Mouse (Mus musculus): ENCODE measurements around the gene Zfp512b. TPM values are rescaled to one million over a fixed set of nuclear protein-coding genes. Genes with fewer than 3 reads are reported as not detected.
A peak's percentile ranks its signal among the peaks of the same experiment; 100 is the strongest.

Zfp512b gene
- polyA plus RNA-seq, 1 experiment from 2014 or later, result 50.6 TPM

- no peak within 1 kb of the TSS for H3K4me3 ChIP-seq (ENCODE audit: low read length)
- peaks cover 13% of the 10 kb centered on the region for H3K4me1 ChIP-seq (ENCODE audit: control insufficient read depth, insufficient read depth, low read length)
- H3K36me3 ChIP-seq (ENCODE audit: control insufficient read depth, insufficient read depth, low read length), result peaks cover 56% of the 10 kb centered on the region
- H3K4me2 ChIP-seq (replicated peaks; ENCODE audit: low read depth, low read length), result no peak within 1 kb of the TSS
- 96% methylated on average over 4 of the region's 4 CpGs for WGBS
- no peaks in the 10 kb centered on the region for H3K9me3 ChIP-seq (ENCODE audit: control insufficient read depth, low read length)
- H3K27ac ChIP-seq (ENCODE audit: low read depth, low read length), result no peak within 1 kb of the TSS
- H3K9ac ChIP-seq (ENCODE audit: low read depth, low read length), result no peak within 1 kb of the TSS
- ATAC-seq (ENCODE audit: low FRiP score, low TSS enrichment), result no peak
- H3K27me3 ChIP-seq (ENCODE audit: control insufficient read depth, insufficient read depth, low read length), result no peaks in the 10 kb centered on the region
Observed at GRCm38 (mm10) chr2:181584411-181584942, 8.1 kb downstream of the Zfp512b start, which contains the start of gene Uckl1. Uckl1 (minus strand) TSS chr2:181584892.

GRCm38 (mm10) chr2:181583460-181584257 is 8.9 kb downstream of the Zfp512b start:
- H3K27me3 ChIP-seq (ENCODE audit: control insufficient read depth, insufficient read depth, low read length), result no peaks in the 10 kb centered on the region
- no peak for ATAC-seq (ENCODE audit: low FRiP score, low TSS enrichment)
- no peak overlapping the region for H3K4me3 ChIP-seq (ENCODE audit: low read length)
- peaks cover 21% of the 10 kb centered on the region for H3K4me1 ChIP-seq (ENCODE audit: control insufficient read depth, insufficient read depth, low read length)
- 89% methylated on average over 3 of the region's 3 CpGs for WGBS
- H3K9ac ChIP-seq (ENCODE audit: low read depth, low read length), result no peak overlapping the region
- H3K9me3 ChIP-seq (ENCODE audit: control insufficient read depth, low read length), result no peaks in the 10 kb centered on the region
- H3K27ac ChIP-seq (ENCODE audit: low read depth, low read length), result no peak overlapping the region
- H3K36me3 ChIP-seq (ENCODE audit: control insufficient read depth, insufficient read depth, low read length), result peaks cover 48% of the 10 kb centered on the region
- no peak overlapping the region for H3K4me2 ChIP-seq (replicated peaks; ENCODE audit: low read depth, low read length)

- Histone ChIP-seq H3K36me3 (ENCODE audit: control insufficient read depth, insufficient read depth, low read length) (peaks cover 41% of the 10 kb centered on the region), H3K4me2 (replicated peaks; ENCODE audit: low read depth, low read length) (no peak overlapping the region), H3K9me3 (ENCODE audit: control insufficient read depth, low read length) (no peaks in the 10 kb centered on the region), H3K9ac (ENCODE audit: low read depth, low read length) (no peak overlapping the region), H3K27me3 (ENCODE audit: control insufficient read depth, insufficient read depth, low read length) (no peaks in the 10 kb centered on the region), H3K4me3 (ENCODE audit: low read length) (no peak overlapping the region), H3K4me1 (ENCODE audit: control insufficient read depth, insufficient read depth, low read length) (peaks cover 28% of the 10 kb centered on the region), H3K27ac (ENCODE audit: low read depth, low read length) (no peak overlapping the region)
- 93% methylated on average over 1 of the region's 1 CpGs for WGBS
- no peak for ATAC-seq (ENCODE audit: low FRiP score, low TSS enrichment)
Observed at GRCm38 (mm10) chr2:181582939-181583338, 9.7 kb downstream of the Zfp512b start.

- no peak overlapping the region for H3K9ac ChIP-seq (ENCODE audit: low read depth, low read length)
- no peak for ATAC-seq (ENCODE audit: low FRiP score, low TSS enrichment)
- H3K9me3 ChIP-seq (ENCODE audit: control insufficient read depth, low read length), result no peaks in the 10 kb centered on the region
- no peaks in the 10 kb centered on the region for H3K27me3 ChIP-seq (ENCODE audit: control insufficient read depth, insufficient read depth, low read length)
- 88% methylated on average over 2 of the region's 2 CpGs for WGBS
- no peak overlapping the region for H3K27ac ChIP-seq (ENCODE audit: low read depth, low read length)
- H3K4me1 ChIP-seq (ENCODE audit: control insufficient read depth, insufficient read depth, low read length), result peaks cover 28% of the 10 kb centered on the region
- H3K4me2 ChIP-seq (replicated peaks; ENCODE audit: low read depth, low read length), result peak overlapping the region; percentile 82; the same call in 1 of the 2 replicates
- peaks cover 36% of the 10 kb centered on the region for H3K36me3 ChIP-seq (ENCODE audit: control insufficient read depth, insufficient read depth, low read length)
- H3K4me3 ChIP-seq (ENCODE audit: low read length), result peak overlapping the region; percentile 57; the same call in 1 of the 2 replicates
Observed at GRCm38 (mm10) chr2:181582358-181582757, 10.2 kb downstream of the Zfp512b start.

GRCm38 (mm10) chr2:181581402-181582120 is 11.0 kb downstream of the Zfp512b start:
- H3K36me3 ChIP-seq (ENCODE audit: control insufficient read depth, insufficient read depth, low read length), result peaks cover 28% of the 10 kb centered on the region
- H3K9ac ChIP-seq (ENCODE audit: low read depth, low read length), result peak overlapping the region; percentile 80
- H3K4me2 ChIP-seq (replicated peaks; ENCODE audit: low read depth, low read length), result peak overlapping the region; percentile 82
- H3K9me3 ChIP-seq (ENCODE audit: control insufficient read depth, low read length), result no peaks in the 10 kb centered on the region
- no peaks in the 10 kb centered on the region for H3K27me3 ChIP-seq (ENCODE audit: control insufficient read depth, insufficient read depth, low read length)
- peak; percentile 71 for ATAC-seq (ENCODE audit: low FRiP score, low TSS enrichment)
- H3K4me3 ChIP-seq (ENCODE audit: low read length), result peak overlapping the region; percentile 57
- whole genome bisulfite sequencing, result under 1% methylated on average over 49 of the region's 49 CpGs
- H3K27ac ChIP-seq (ENCODE audit: low read depth, low read length), result peak overlapping the region; percentile 88
- peaks cover 28% of the 10 kb centered on the region for H3K4me1 ChIP-seq (ENCODE audit: control insufficient read depth, insufficient read depth, low read length)

- Histone ChIP-seq H3K4me2 (replicated peaks; ENCODE audit: low read depth, low read length) (peak overlapping the region; percentile 82), H3K9ac (ENCODE audit: low read depth, low read length) (peak overlapping the region; percentile 80), H3K9me3 (ENCODE audit: control insufficient read depth, low read length) (no peaks in the 10 kb centered on the region), H3K4me1 (ENCODE audit: control insufficient read depth, insufficient read depth, low read length) (peaks cover 28% of the 10 kb centered on the region), H3K27me3 (ENCODE audit: control insufficient read depth, insufficient read depth, low read length) (no peaks in the 10 kb centered on the region), H3K36me3 (ENCODE audit: control insufficient read depth, insufficient read depth, low read length) (peaks cover 22% of the 10 kb centered on the region), H3K4me3 (ENCODE audit: low read length) (peak overlapping the region; percentile 57), H3K27ac (ENCODE audit: low read depth, low read length) (peak overlapping the region; percentile 88)
- ATAC-seq (ENCODE audit: low FRiP score, low TSS enrichment), result peak; percentile 75
- WGBS, result under 1% methylated on average over 11 of the region's 11 CpGs
Observed at GRCm38 (mm10) chr2:181581016-181581401, 11.6 kb downstream of the Zfp512b start.

GRCm38 (mm10) chr2:181580131-181580772 is 12.4 kb downstream of the Zfp512b start:
- Histone ChIP-seq H3K4me1 (ENCODE audit: control insufficient read depth, insufficient read depth, low read length) (peaks cover 28% of the 10 kb centered on the region), H3K4me2 (replicated peaks; ENCODE audit: low read depth, low read length) (peak overlapping the region; percentile 82), H3K9ac (ENCODE audit: low read depth, low read length) (peak overlapping the region; percentile 80; the same call in 1 of the 2 replicates), H3K9me3 (ENCODE audit: control insufficient read depth, low read length) (no peaks in the 10 kb centered on the region), H3K36me3 (ENCODE audit: control insufficient read depth, insufficient read depth, low read length) (peaks cover 15% of the 10 kb centered on the region), H3K27me3 (ENCODE audit: control insufficient read depth, insufficient read depth, low read length) (no peaks in the 10 kb centered on the region), H3K27ac (ENCODE audit: low read depth, low read length) (peak overlapping the region; percentile 88), H3K4me3 (ENCODE audit: low read length) (peak overlapping the region; percentile 57)
- ATAC-seq (ENCODE audit: low FRiP score, low TSS enrichment), result no peak
- 72% methylated on average over 5 of the region's 5 CpGs for WGBS

GRCm38 (mm10) chr2:181579681-181580080 is 12.9 kb downstream of the Zfp512b start:
- no peak overlapping the region for H3K9ac ChIP-seq (ENCODE audit: low read depth, low read length)
- no peaks in the 10 kb centered on the region for H3K27me3 ChIP-seq (ENCODE audit: control insufficient read depth, insufficient read depth, low read length)
- H3K9me3 ChIP-seq (ENCODE audit: control insufficient read depth, low read length), result no peaks in the 10 kb centered on the region
- no peak for ATAC-seq (ENCODE audit: low FRiP score, low TSS enrichment)
- H3K4me3 ChIP-seq (ENCODE audit: low read length), result no peak overlapping the region
- H3K36me3 ChIP-seq (ENCODE audit: control insufficient read depth, insufficient read depth, low read length), result peaks cover 11% of the 10 kb centered on the region
- peaks cover 28% of the 10 kb centered on the region for H3K4me1 ChIP-seq (ENCODE audit: control insufficient read depth, insufficient read depth, low read length)
- H3K4me2 ChIP-seq (replicated peaks; ENCODE audit: low read depth, low read length), result peak overlapping the region; percentile 8; the same call in 1 of the 2 replicates
- peak overlapping the region; percentile 88; the same call in 1 of the 2 replicates for H3K27ac ChIP-seq (ENCODE audit: low read depth, low read length)
- 78% methylated on average over 1 of the region's 1 CpGs for WGBS
